Mouse (Mus musculus) adrenal gland, postnatal 4 days (tissue): ENCODE data around the gene Clip3. TPM values are rescaled to one million over a fixed set of nuclear protein-coding genes. Genes with fewer than 3 reads are reported as not detected.
A peak's percentile ranks its signal among the peaks of the same experiment; 100 is the strongest.

Source experiments
- DNase-seq, 2 experiments: peaks; one replicate each; pipeline ENCODE4 v3.0.0; 2021 to 2022; ENCODE audit warnings: low spot score in 2 of 2, mixed read lengths in 2 of 2
- total RNA-seq, 2 experiments: library from RNA; stranded (reverse); gene quantifications; 2 replicates each; pipeline ENCODE4 v1.2.3; 2021

The Clip3 gene
- total RNA-seq, 2 experiments from 2014 or later, result 50.8 to 59.8 TPM

DNA sequence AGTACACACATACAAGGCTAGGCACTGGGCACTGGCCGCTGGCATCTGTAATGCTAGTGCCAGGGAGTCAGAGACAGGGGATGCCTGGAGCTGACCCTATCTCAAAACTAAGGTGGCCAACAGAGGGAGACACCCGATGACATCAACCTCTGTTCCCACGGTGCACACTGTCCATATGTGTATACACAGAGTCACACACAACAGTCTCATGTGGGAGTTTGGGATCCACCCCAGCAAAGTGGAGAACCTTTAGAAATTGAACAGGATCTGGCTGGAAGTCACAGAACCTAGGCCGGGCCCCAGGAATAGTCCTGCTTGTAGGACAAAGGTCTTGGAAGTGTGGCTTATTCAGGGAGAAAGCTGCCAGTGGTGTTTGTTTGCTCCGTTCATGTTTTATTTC lies 2.8 kb downstream of the Clip3 start:
- DNase-seq, result no peak

DNA sequence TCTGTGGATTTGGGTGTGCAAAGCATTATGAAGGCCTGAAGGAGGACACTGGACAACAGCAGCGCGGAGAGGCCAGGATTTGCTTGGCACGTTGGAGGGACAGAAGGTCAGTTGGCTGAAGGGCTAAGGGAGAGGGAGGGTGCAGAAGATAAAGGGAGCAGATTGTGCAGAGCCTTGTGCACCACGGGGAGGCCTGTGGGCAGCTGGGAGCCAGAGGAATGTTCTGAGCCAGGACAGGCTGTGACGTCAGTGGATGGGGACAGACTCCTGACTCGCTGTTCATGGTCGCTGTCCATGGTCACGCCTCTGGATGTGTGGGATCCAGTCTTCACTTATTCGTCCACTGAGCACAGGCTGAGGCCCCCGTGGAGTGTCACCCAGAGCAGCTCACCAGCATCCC lies 3.6 kb downstream of the Clip3 start:
- peak in 1 of 2 experiments; percentile 42 for DNase-seq

DNA sequence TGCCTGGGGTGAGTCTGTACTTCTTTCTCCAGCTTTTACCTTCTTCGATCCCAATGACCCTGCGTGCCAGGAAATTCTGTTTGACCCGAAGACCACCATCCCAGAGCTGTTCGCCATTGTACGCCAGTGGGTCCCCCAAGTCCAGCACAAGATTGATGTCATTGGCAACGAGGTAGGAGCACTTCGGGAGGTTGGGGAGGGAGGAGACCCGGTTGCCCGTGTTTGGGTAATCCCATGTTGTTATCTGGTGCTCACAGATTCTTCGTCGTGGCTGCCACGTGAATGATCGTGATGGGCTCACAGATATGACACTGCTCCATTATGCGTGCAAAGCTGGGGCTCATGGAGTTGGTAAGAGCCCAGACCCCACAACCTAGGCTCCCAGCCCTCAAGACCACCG lies 5.3 kb downstream of the Clip3 start:
- no peak for DNase-seq

DNA sequence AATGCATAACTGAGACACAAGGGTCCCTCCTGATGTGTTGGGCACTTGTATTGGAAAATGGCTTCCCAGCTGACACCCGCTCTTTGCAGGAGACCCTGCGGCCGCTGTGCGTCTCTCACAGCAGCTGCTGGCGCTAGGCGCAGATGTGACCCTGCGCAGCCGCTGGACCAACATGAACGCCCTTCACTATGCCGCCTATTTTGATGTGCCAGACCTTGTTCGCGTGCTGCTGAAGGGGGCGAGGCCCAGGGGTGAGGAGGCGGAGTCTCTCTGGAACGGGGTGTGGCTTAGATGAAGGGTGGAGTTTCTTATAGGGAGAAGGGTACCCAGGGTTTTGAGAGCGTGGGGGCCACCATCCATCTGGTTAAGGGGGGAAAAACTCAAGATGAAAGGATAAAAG lies 5.7 kb downstream of the Clip3 start:
- no peak for DNase-seq

DNA sequence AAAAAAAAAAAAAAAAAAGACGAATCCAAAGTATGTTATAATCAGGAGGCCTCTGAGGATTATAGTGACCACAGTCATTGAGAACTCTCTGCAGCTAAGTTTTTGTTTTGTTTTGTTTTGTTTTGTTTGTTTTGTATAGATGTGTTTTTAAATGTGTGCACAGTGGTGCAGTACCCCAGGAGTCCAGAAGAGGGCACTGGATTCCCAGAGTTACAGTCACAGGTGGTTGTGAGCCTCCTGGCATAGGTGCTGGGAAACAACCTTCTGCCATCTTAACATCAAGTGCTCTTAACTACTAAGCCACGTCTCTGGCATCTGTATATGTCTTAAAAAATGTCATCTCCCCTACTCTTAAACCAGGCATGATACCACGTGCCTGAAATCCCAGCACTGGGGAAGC lies 9.4 kb downstream of the Clip3 start:
- DNase-seq, result no peak

DNA sequence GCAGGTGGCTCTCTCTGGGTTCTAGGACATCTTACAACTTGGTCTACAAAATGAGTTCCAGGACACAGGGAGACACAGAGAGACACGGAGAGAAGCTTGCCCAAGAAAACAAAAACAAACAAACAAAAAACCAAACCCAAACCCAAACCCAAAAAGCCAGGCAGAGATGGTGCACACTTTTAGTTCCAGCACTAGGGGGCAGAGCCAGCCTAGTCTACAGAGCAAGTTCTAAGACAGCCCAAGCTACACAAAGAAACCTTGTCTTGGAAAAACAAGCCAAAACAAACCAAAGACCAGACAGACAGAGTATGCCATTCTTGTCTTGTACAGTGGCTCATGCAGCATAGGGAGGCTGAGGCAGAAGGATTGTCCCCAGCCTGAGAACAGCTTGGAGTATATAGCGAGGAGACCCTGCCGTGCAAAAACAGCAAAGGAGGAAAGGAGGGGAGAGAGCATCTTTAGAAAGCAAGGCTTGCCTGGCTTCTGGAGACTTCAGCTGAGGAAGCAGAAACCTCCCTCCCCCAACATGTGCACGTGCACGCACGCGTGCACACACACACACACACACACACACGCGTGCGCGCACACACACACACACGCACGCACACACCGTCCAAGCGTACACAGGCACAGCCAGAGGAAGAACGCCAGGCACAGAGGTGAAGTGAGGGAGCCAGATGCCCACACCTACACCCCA lies 14.7 kb downstream of the Clip3 start:
- DNase-seq, result no peak

DNA sequence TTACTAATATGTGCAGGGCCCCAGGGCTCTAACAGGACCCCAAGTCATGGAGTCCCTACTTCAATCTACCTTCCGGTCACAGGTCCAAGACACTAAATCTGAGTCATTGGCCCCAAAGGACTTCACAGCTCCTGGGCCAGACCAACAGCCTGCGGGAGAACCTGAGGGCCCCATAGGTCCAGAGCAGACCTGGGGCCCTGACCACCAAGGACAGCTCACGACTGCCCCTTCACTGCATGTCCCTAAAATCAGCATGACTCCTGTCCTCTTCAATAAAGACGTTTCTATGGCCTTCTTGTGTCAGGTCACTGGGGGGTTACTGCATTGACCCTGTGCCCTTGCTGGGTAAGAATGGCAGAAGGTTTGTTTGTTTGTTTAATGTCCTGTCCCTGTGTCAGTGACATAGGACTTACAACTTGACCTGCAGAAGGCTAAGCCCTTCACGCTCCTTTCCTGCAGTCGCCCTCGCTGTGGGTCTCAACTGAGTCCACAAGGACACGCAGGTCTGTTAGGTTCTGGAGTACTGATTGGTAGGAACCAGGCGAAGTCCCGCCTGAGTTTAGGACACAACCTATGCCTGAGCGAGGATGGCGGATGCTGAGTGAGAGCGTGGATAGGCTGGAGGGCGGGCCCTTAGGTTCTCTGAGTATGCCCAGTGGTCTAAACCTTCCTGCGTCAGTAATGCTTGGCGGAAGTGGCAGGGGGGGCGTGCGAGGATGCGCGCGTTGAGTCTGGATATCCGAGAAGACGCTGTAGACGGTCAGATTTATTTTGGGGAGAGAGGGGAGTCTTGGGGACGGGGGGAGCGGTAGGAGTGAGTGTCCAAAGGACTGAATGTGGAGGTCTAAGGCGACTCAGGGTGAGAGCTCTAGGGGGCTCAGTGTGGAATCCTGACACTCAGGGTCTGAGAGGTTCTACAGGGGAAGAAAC lies 16.8 kb downstream of the Clip3 start, which contains the start of gene Alkbh6:
Gene Alkbh6, plus strand, starts transcription at position 642 of the 930 bp plus-strand sequence.
- DNase-seq, result peak; percentile 60 to 85

DNA sequence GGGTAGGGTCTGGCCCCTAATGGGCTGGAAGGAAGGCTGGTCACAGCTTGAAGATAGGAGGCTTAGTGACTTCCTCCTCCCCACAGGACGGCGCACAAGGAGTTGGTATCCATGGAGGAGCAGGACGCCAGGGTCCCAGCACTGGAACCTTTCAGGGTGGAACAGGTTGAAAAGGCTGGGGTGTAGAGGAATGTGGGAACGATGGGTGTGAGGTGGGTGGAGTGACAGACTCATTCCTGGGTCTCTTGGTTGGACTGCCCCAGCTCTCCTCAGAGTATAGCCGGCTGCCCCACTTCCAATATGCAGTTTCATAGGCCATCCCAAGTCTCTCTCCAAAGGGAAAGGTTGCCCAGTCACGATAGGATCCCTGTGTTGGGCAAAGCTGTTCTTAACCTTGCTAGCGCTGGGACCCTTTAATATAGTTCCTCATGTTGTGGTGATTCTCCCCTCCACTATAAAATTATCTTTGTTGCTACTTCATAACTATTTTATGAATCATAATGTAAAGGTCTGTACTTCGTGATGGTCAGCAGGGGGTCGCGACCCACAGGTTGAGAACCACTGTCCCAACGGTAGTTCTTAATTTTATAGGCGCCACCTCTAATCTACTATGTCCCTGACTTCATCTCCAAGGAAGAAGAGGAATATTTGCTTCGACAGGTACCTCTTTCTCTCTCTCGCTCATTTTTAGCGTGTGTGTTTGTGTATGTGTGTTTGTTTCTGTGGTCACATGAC lies 18.0 kb downstream of the Clip3 start:
- no peak for DNase-seq

DNA sequence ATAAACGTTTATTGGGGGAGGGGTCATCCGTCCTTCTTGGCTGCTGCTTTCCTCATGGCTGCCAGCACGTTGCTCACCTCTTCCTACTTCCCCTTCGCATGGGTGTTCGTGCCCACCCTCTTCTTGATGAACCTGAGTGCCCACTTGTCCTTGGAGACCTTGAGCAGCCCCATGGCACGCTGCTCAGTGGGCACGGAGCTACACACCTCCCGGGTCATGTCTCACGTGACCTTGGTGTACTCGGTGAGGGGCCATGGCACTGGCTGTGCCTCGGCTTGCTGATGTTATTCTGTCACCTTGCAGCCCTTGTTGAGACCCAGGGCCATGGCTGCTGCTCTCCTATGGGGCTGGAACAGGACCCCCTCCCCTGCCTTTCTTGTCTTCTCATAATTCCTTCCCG lies 18.6 kb downstream of the Clip3 start:
- DNase-seq, result no peak

DNA sequence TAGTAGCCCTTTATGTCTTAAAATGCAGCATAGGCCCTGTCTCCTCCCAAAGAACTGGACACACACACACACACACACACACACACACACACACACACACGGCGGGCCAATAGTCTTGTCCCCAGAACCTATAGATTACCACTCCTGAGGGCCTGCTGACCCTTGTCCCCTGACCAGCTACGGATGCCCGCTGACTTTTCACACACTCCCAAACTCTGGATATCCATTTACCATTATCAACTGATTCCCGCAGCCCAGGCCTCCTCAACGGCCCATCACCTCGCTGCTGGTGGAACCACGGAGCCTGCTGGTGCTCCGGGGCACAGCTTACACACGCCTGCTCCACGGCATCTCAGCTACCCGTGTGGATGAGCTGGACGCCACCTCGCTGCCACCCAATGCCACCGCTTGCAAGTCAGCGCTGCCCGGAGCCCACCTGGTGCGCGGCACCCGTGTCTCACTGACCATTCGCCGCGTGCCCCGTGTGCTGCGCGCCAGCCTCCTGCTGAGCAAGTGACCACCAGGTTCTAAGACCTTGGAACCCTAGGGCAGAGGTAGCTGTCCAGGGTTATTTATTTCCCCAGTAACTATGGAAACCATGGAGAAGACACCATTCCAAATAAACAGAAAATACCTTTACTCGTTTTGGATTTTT lies 22.3 kb downstream of the Clip3 start:
- DNase-seq, result no peak

DNA sequence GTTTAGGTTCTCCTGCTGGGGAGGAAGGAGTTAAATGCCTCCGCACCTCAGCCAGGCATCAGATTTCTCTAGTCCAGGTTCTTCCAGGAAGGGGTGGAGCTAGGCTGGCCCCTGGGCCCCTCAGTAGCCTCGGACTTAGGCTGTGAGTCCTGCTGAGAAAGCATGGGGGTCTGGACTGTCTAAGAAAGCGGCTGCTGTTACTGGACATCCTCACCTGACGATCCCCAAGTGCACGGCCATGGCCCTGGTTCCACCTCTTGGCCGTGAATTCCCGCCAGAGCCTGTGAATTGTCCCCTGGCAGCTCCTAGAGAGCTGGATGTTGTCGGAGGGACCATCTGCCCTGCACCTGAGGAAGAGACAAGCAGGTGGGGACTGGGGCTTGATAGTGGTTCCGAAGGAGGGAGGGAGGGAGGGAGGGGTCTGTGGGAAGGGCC lies 23.2 kb downstream of the Clip3 start, which contains the start of gene Syne4:
Gene Syne4, plus strand, starts transcription at position 87 of the 435 bp plus-strand sequence.
- DNase-seq, result no peak

DNA sequence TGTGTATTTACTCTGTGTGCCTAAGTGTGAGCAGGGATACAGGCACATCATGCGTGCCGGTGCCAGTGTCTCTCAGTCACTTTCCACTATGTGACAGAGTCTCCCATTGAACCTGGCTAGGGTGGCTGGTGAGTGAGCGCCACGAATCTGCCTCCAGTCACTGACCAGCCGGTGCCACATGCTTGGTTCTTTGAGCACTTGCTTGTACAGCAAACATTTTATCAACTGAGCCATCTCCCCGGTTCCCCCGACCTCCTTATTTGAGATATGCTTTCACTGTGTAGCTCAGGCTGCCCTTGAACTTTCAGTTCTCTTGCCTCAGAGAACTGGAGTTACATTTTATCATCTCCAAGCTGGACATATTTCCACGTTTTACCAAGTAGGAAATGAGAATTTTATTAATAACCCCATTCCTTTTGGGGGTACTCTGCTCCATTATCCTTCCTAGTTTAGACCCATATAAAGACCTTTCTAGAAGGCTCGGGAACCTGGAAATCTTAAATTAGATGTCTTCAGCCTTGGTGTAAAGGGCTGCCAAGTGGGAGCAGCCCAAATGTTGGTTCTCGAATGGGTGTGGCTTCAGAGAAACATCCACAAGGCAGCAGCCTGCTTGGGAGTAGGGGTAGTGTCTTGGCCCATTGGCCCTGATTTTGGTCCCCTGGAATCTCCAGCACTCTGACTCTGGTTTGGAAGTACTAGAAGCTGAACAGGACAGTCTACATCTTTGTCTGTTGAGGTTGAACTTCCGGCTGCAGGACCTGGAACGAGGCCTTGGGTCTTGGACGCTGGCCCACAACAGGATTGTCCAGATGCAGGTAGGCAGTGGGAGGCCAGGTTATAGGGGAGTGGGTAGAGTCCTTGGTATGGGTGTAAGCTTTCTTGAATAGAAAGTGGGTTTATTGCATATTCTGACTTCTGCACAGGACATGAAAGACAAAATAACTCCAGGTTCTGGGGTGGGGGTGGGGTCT lies 24.3 kb downstream of the Clip3 start:
- no peak for DNase-seq

DNA sequence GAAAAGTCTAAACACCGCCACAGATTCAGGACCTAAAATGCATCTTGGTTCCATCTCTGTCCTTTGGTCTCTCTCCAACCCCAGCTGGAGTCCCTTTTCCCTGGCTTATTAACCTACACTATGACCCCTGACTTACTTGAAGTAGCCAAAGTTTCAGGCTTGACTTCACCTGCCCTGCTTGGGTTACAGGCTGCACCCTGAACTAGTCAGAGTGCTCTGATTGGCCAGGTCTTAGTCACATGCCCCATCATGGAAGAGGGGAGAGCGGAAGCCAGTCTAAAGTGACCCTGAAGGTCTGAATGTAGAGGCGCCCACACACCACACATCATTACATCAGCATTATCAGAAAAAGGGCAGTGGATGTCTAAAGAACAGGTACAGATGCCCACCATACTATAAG lies 26.6 kb downstream of the Clip3 start:
- no peak for DNase-seq

DNA sequence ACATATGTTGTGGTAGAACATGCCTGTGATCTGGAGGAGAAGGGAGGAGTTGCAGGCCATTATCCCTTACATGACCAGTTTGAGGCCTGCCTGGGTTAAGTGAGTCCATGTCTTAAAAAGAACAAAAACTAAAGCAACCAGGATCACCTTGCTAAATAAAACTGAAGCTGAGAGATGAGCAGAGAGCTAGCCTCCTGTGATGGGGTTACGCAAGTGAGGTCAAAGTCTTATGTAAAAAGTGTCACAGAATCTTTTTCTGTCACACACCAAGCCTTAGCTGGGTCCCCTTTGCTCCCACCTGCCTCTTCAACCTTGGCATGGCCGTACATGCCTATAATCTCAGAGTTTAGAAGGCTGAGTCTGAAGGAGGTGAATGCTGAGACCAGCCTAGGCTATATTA lies 29.4 kb downstream of the Clip3 start:
- no peak for DNase-seq

DNA sequence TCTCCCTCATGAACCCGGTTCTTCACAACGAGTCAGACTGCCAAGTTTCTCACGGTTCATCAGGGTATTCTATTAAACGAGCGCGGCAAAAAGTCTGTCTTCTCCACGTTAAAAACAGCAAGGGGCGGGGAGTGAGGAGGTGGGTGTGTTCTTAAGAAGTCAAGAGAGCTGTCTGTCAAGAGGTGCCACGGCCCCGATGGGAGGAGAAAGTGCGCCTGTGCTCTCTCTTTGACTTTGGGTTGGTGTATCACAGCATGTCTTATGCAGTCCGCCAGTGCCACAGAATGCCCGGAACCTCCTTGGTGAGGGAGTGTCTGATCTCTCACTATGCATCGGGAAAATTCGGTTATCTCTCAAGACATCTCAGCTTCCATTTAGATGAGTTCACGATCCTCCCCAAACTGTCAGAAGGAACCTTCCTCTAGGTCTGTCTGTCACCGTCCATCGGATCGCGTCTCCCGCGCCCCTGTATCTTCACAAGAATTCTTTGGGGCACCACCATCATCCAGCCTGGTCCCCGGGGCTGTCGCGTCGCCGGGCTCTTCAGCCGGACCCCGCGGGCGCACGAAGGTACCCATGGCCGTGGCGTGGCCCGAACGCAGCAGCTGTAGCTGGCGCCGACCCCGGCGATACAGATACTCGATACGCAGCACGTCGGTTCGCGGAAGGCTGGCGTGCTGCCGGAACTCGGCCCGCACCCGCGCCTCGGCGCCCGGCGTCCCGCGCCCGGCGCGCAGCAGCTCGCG lies 30.2 kb downstream of the Clip3 start, which contains the start of gene E130208F15Rik:
Gene E130208F15Rik, plus strand, starts transcription at position 202 of the 746 bp plus-strand sequence.
- DNase-seq, result peak; percentile 27 to 38

DNA sequence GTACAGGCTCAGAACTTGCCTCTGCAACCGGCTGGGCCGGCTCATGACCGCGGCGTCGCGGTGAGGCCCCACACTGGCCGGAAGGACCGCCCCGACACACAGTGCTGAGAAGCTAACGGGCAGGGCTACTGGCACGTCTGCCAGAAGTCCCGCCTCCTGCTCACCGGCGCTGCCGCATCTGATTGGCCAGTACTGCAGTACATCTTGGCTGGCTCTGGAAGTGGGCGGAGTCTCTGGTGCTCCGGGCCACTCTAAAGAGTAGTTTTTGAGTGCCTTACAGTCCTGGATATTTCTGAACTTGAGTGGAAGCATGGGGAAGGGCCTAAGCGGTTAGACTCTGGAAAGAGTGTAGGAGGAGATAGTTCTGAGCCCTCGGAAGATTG lies 30.7 kb downstream of the Clip3 start:
- peak; percentile 73 to 87 for DNase-seq

DNA sequence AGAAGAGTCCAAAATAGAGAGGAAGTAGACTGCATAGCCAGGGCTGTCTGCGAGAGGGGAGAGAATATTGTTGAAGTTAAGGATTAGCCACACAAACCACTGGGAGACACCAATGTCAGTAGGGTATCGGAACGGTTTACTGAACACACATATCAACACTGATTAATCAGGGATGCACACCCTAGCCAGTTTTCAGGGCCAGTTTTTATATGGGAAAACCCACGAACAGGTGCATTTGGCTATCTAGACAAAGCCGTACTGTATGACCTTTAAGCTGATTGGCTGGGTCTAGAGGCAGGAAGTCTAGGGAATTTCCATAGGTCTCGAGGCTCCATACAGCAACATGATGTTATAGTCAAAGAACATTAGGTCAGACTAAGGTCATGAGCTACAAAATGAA lies 31.3 kb downstream of the Clip3 start:
- DNase-seq, result no peak

DNA sequence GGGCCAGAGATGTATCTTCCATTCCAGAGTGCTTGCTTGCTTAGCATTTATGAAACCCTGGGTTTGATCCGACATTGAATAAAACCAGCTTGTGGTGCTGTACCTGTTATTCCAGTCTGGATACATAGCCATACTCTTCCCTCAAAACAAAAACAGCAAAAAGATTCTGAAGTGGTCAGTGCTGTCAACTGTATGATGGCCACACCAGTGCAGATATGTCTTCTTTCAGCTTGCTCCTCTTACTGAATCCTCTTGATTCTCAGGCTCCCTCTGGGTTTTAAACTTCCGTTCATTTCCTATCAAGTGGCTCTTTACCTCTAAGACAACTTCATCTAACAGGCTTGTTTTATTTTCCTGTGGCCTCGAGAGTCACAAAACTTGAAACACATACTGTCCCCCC lies 32.3 kb downstream of the Clip3 start, which contains the start of gene Sdhaf1:
Gene Sdhaf1, minus strand, starts transcription at position 101 of the 400 bp plus-strand sequence.
- DNase-seq, result no peak
